Mouse (Mus musculus) lung, postnatal 4 days (tissue): ENCODE measurements around the gene Pex6.
A peak's percentile ranks its signal among the peaks of the same experiment; 100 is the strongest.

Experiments used
- DNase-seq, 2 experiments: peaks; one replicate each; pipeline ENCODE4 v3.0.0; 2021

Gene Pex6

DNA sequence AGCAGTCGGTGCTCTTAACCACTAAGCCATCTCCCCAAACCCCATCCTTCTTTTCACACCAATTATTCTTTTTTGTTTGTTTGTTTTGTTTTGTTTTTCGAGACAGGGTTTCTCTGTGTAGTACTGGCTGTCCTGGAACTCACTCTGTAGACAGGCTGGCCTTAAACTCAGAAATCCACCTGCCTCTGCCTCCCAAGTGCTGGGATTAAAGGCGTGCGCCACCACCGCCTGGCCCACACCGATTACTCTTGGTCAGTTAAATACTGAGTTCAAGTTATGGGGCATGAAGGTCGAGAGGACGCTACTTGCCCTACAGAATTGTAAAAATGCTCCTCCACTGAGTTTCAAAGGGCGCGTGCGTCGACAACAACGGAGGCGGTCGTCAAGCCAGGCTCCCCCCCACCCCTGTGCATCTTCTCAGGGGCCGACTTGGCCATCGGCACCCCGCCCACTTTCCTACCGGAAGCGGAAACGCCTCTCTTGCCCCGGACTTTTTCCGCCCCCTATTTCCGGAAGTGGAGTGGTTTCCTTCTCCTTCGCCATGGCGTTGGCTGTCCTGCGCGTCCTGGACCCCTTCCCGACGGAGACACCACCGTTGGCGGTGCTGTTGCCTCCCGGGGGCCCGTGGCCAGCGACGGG lies at the start of gene Pex6:
Gene Pex6, plus strand, starts transcription at position 505 of the 639 bp plus-strand sequence.
- peak; percentile 95 to 96 for DNase-seq

DNA sequence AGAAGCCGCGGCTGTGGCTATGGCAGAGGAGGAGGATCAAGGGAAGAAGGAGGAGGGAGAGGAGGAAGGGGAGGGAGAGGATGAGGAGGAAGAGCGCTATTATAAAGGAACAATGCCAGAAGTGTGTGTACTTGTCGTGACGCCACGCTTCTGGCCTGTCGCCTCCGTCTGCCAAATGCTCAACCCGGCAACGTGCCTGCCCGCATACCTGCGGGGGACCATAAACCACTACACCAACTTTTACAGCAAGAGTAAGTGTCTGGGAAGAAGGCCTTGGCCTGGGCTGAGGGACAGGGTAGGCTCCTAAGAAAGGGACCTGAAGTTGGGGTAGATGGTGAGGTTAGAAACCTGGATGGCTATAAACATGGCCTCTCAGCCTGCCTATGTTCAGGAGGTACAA lies 49.3 kb upstream of the Pex6 start:
- no peak for DNase-seq

DNA sequence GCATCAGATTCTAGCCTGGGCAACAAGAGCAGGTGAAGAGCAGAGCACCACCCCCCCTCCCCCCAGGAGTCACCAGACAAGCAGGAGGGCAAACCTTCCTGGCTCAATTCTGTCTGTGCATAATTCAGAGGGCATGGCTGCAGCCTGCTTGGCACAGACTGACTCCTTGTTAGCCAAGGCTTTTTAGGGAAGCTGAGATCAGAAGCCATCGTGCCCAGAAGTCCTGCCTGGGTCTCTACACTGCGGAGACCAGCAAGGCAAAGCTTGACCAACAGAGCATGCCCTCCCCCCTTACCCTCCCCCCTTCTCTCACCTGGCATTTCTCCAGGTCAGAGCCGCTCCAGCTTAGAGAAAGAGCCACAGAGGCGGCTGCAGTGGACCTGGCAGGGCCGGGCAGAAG lies 48.5 kb upstream of the Pex6 start:
- no peak for DNase-seq

DNA sequence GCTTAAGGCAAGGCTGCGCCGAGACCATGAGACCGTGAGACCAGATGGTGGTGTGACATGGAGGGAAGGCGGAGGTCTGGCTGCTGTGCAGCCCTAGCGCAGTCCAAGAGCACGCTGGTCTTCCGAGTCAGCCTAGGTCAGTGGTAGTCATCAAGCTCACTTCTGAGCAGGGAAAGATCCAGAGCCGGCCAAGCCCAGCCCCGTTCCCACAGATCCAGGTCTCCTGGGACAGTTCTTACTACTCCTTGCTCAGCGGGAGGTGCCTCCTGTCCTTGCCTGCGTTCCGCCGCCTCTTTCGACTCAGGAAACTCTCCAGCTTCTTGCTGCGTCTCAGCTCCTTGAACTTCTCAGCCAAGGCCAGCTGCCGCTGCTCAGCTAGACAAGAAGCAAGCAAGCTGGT lies 43.6 kb upstream of the Pex6 start:
- DNase-seq: no peak

DNA sequence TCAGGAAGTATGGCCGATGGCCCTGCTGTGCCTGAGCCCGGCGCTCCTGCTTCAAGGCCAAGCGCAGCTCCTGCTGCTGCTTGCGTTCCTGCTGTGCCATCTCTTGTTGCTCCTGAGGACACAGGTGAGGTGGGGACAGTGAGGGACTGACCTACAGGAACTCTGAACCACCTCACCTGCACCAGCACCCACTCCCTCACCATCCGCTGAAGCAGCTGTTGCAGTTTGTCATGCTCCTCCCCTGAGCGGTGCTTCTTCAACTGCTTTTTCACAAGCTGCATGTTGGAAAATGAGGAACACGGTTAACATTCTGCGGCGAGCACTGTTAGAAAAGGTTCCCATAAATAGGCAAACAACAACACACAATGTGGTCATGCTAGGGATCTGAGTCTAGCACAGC lies 41.4 kb upstream of the Pex6 start:
- no peak for DNase-seq

- peak; percentile 93 to 94 for DNase-seq
These were observed 37.3 kb upstream of the Pex6 start, which contains the start of gene Rrp36 for GRCm38 (mm10) chr17:46673850-46674529. Gene Rrp36, minus strand, starts transcription at chr17:46674352.

DNA sequence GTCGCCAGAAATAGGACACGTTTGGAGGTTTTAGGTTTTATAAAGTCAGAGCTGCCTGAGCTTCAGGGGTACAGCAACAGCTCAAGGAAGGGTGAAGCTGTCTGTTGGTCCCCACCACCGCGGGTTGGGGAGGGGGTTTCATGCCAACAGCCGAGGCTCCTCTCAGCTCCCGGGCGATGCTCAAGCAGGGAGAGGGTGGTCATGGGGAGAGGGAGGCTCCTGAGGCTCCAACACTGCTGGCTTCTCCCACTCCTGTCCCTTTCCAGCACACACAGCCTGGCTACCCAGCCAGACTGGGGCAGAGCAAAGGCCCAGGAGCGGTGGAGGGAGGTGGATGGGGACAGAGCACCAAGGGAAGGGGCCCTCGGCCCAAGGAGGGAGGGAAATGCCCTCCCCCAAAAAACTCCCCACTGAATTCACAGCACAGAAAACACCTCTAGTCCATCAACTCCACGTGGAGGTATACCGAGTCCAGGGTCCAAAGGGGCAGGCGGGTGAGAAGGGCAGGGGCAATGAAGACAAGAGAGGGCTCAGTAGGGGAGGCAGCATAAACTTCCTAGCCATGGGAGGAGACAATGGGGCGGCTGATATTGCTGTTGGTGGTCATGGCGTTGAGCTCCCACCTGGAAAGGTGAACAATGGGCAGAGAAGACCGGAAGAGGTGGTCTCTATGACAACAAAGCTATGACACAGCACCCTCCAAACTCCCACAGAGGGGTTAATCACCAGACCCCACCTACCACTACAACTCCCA lies 36.6 kb upstream of the Pex6 start:
- no peak for DNase-seq

DNA sequence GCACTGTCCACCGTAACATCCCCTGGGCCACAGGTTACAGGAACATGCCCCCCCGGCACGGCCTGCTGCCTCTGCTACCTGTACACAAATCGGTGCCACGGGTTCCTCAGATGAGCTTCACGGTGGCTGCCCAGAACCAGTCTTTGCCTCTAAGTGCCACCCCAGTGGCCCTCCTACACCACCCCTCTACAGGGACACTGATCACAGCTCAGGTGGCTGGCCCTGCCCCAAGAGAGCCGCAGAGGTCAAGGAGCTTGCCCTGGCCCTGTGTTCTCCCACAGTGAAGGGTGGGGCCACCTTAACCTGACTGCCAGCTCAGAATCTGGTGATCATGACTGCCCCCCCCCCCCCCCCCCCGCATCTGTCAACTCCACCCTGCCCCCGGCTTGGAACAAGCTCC lies 32.8 kb upstream of the Pex6 start, which contains the start of gene Mea1:
Gene Mea1, plus strand, starts transcription at position 378 of the 400 bp plus-strand sequence.
- DNase-seq: peak in 1 of 2 experiments; percentile 55

DNA sequence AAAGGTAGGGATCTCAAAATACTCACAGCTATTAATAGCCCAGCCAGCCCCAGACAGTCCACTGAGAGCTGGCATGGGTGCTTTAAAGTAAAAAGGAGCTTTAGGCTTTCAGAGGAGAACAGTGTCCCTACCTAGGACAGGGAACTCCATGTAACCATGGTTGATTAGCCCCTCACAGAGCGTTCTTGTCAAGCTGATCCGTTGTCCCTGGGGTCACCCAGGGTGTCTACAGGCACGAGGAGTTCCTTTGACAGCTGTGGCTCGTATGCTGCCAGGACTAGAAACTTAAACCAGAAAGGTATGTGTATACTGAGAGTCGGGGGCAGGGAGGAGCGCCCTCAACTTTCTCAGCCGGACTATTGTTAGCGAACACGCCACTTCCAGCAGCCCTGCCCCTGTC lies 32.4 kb upstream of the Pex6 start:
- no peak for DNase-seq

DNA sequence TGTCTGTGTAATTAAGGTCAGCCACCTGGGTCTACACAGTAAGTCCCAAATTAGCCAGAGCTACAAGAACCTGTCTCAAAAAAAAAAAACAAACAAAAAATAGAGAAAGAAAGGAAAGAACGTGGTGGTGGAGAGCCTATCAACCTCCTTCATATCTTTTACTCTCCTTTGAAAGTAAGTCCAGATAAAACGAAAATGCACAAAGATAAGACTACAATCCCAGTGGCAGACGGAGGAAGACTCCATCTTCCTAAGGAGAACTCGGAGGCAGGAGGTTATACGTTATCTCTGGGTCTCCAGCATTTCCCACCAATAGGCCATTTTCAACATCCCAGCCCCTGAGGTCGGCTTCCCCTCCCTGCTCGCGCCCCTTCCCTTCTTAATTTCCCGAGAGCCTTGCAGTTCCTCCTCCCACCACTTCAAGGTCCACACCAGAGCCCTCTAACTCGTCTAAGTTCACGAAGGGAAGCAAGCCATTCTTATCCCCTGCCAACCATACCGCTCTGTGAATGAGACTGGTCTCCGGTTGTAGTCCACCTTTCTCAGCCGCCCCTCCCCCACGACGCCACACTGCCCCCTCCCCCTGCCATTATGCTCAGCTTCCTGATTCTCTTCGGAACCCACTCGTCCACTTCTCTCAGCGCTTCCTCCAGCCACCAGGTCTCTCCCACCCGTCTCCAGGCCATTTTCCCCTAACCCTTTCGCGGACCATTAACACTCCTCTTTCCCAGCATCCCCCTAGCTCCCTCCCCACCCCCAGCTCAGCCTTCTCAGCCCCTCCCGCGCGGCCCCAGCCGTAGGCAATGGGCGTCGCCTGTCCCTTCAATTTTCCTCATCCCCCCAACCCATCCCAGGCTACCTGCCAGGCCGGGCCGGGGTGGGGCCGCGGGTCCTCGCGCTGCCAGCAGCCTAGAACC lies 31.2 kb upstream of the Pex6 start:
- DNase-seq: peak in 1 of 2 experiments; percentile 63

DNA sequence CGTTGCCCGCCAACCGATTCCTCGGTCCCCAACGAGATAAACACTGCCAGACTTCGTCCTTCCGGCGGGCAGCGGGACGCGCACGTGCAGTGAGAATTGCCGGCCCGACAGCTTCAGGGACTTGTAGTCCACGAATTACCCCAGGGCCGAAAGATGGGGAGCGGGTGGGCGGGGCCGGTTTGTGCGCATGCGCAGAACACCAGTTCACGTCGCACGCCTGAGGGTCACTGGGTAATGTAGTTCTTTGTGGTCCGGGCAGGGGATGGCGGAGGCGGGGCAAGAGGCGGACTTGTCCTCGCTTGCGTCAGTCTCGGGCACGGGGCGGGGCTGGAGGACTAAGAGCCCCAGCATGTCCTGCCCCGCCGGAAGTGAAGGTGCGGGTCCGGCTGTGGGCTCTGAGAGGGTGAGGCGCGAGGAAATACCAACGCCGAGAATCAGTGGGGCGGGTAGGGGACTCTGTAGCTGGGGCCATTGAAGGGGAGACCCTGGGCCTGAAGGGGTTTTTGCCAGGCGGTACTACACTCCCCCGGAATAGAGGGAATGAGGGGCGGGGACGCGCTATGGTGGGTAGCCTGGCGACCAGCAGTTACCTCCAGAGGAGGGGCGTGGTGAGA lies 30.4 kb upstream of the Pex6 start, which contains the start of gene Klhdc3:
Gene Klhdc3, minus strand, starts transcription at position 155 of the 614 bp plus-strand sequence.
- DNase-seq: peak; percentile 98 to 99

GRCm38 (mm10) chr17:46681466-46682118 lies 29.7 kb upstream of the Pex6 start:
- peak in 1 of 2 experiments; percentile 33 for DNase-seq

GRCm38 (mm10) chr17:46682654-46683389 lies 28.4 kb upstream of the Pex6 start:
- no peak for DNase-seq

- DNase-seq: no peak
These were observed 25.4 kb upstream of the Pex6 start for GRCm38 (mm10) chr17:46685913-46686312.

DNA sequence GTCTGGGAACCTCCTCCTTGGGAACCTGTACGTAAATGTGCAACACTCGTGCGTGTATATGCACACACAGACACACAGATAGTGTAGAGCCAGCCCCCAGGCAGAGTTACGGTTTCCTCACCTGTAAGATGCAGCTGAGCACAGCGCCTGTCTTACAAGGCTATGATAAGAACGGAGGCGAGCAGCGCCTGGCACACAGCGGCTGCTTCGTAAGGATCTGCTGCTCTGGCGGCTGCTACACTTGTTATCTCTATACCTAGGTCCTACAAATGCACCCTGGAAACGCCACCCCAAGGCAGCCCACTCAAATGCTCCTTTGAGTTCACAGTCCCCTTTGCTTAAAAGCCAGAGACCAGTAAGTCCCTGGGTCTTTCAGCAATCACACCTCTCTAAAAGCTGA lies 20.6 kb upstream of the Pex6 start:
- no peak for DNase-seq

DNA sequence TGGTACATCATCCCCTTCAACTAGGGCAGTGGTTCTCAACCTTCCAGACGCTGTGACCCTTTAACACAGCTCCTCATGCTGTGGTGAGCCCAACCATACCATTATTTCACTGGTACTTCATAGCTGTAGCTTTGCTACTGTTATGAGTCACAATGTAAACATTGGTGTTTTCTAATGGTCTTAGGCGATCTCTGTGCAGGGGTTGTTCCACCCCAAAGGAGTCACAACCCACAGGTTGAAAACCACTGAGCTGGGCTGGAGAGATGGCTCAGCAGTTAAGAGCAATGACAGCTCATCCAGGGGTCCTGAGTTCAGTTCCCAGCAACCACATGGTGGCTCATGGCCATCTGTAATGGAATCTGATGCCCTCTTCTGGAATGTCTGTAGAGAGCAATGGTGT lies 19.9 kb upstream of the Pex6 start:
- no peak for DNase-seq

GRCm38 (mm10) chr17:46694517-46695063 lies 16.7 kb upstream of the Pex6 start:
- no peak for DNase-seq

DNA sequence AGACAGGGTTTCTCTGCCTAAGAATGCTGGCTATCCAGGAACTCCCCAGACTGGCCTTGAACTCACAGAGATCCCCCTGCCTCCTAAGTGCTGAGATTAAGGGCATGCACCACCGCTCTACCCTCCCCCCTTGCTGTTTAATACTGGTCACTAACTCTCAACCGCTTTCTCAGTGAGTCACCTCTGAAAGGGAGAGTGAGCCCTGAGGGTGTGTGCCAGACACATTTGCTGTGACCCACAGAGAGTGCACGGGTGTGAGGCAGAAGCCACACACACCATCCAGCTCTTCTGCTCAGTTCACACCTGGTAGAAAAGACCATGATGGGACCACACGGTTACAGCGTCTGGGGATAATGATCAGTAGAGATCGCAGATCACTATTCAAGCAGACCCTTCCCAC lies 12.7 kb upstream of the Pex6 start:
- DNase-seq: no peak

GRCm38 (mm10) chr17:46699245-46699644 lies 12.0 kb upstream of the Pex6 start:
- DNase-seq: no peak

GRCm38 (mm10) chr17:46699912-46700311 lies 11.4 kb upstream of the Pex6 start:
- no peak for DNase-seq

DNA sequence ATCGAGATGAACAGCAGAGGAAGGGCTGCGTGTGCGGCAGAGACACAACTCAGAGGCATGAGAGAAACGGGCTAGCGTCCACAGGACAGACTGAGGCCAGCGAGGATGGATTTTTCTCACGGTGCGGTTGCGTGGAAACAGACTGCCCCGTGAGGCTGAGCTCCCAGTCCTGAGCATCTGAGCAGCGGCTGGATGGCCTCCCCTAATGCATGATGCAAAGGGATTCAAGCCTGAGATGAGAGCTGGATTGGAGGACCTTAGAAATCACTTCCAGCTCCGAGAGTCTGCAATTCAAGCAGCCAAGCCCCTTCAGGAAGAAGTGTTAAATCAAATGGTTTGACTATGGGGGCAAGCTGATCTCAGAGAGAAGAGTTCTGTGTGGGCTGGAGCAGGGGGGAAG lies 9.8 kb upstream of the Pex6 start:
- DNase-seq: no peak
